In genomic region chr12:52541294-52541693, GRCm38 (mm10) we compare ENCODE assay signal across 30 mouse cellular contexts. TPM values are rescaled to one million over a fixed set of nuclear protein-coding genes. Genes with fewer than 3 reads are reported as not detected.
A peak's percentile ranks its signal among the peaks of the same experiment; 100 is the strongest.
DNase-seq lines count a peak whose midpoint lies in the region; ATAC-seq and TF ChIP-seq lines count a peak whose summit lies in the region.
"Had no signal": no experiment of that assay in that cellular context is flagged by ENCODE, and none has a peak within 500 bp of the region (broad histone marks: within the 10 kb centered on the region; RNA-seq: fewer than 3 reads in every experiment).

No protein-coding gene starts in this region.

- H3K36me3 ChIP-seq in MEL (ENCODE audit: control insufficient read depth in 1 of 2, insufficient read depth in 2 of 2, low read length in 2 of 2): peaks cover 0 to 34% of the 10 kb centered on the region in 2 experiments; a peak in 2 of 4 replicates
- H3K36me3 ChIP-seq in splenic B cell, adult 2 months (ENCODE audit: control insufficient read depth, insufficient read depth, low read length, poor library complexity, severe bottlenecking): no peaks in the 10 kb centered on the region
- 0 out of 2 replicates have a peak, but pooled peaks cover 2% of the 10 kb centered on the region for H3K36me3 ChIP-seq in limb, embryonic 10.5 days
- H3K36me3 ChIP-seq: heart, embryonic 15.5 days; hindbrain, embryonic 10.5 days; hindbrain, embryonic 13.5 days; intestine, embryonic 15.5 days had no signal

- TF ChIP-seq EP300 in MEL (IDR thresholded peaks at IDR 0.05; ENCODE audit: low read depth in 1 of 2, low read length in 2 of 2): peak in 1 of 2 experiments; percentile 66; a peak in 3 of 4 replicates

- no peak overlapping the region for H3K4me3 ChIP-seq in MEL (ENCODE audit: control insufficient read depth in 1 of 2, insufficient read depth in 1 of 2, low read depth in 2 of 2, low read length in 2 of 2)
- no peak overlapping the region for H3K4me3 ChIP-seq in limb, embryonic 10.5 days
- H3K4me3 ChIP-seq: embryonic facial prominence, embryonic 10.5 days; embryonic facial prominence, embryonic 13.5 days; erythroblast, embryonic 14.5 days; forebrain, embryonic 13.5 days; heart, embryonic 12.5 days; heart, embryonic 15.5 days; hindbrain, embryonic 10.5 days; hindbrain, embryonic 13.5 days; intestine, embryonic 15.5 days had no signal

- TF ChIP-seq CTCF in MEL (IDR thresholded peaks at IDR 0.05 in 2 of 3, conservative IDR thresholded peaks at IDR 0.05 in 1 of 3; ENCODE audit: control insufficient read depth in 1 of 3, insufficient read depth in 1 of 3, low read depth in 2 of 3, low read length in 3 of 3, poor library complexity in 1 of 3, severe bottlenecking in 1 of 3): no peak

- peaks cover 3 to 21% of the 10 kb centered on the region in 2 experiments; a peak in 3 of 4 replicates for H3K4me1 ChIP-seq in MEL (ENCODE audit: control insufficient read depth in 1 of 2, insufficient read depth in 2 of 2, low read length in 2 of 2)
- no peaks in the 10 kb centered on the region for H3K4me1 ChIP-seq in limb, embryonic 10.5 days
- H3K4me1 ChIP-seq: embryonic facial prominence, embryonic 10.5 days; embryonic facial prominence, embryonic 13.5 days; forebrain, embryonic 13.5 days; hindbrain, embryonic 10.5 days; hindbrain, embryonic 13.5 days; intestine, embryonic 15.5 days had no signal

- peak; percentile 69 for ATAC-seq in granulocyte monocyte progenitor cell, adult 5-6 weeks (replicated peaks; ENCODE audit: poor library complexity, severe bottlenecking)
- ATAC-seq: CD4-positive, CD25-positive, alpha-beta regulatory T cell, adult 4 months; forebrain, embryonic 13.5 days; forebrain, embryonic 16.5 days; hindbrain, embryonic 16.5 days; intestine, embryonic 15.5 days had no signal

- DNase-seq in 416B (ENCODE audit: low read depth): peak; percentile 29
- DNase-seq in MEL (ENCODE audit: low read depth, low spot score): peak; percentile 69
- peak; percentile 26 for DNase-seq in splenic B cell, adult 2 months (ENCODE audit: low read depth, low spot score)
- DNase-seq in limb, embryonic 10.5 days (ENCODE audit: low spot score): no peak
- no peak for DNase-seq in left cerebral cortex, postnatal 36 days (ENCODE audit: low spot score in 2 of 2)
- no peak for DNase-seq in left cerebral cortex, postnatal 10 days (ENCODE audit: extremely low spot score in 1 of 2, low spot score in 2 of 2)
- DNase-seq: adrenal gland, postnatal 10 days; adrenal gland, postnatal 36 days; cerebellum, adult 18-20 months; cerebellum, adult 9-10 months; cerebellum, postnatal 25 days; embryo, embryonic 11 days; gastrocnemius, postnatal 10 days; gastrocnemius, postnatal 36 days; heart, adult 11 months; heart, postnatal 10 days; heart, postnatal 36 days had no signal

- no peak overlapping the region for H3K9ac ChIP-seq in MEL (ENCODE audit: control insufficient read depth, low read depth, low read length, poor library complexity, severe bottlenecking)
- H3K9ac ChIP-seq: embryonic facial prominence, embryonic 13.5 days; forebrain, embryonic 13.5 days; heart, embryonic 12.5 days; heart, embryonic 15.5 days; hindbrain, embryonic 13.5 days; intestine, embryonic 15.5 days had no signal

- no peaks in the 10 kb centered on the region for H3K9me3 ChIP-seq in MEL (replicated peaks; ENCODE audit: insufficient read depth, low read length)
- H3K9me3 ChIP-seq in limb, embryonic 10.5 days (replicated peaks): no peaks in the 10 kb centered on the region
- H3K9me3 ChIP-seq: embryonic facial prominence, embryonic 10.5 days; embryonic facial prominence, embryonic 13.5 days; forebrain, embryonic 13.5 days; heart, embryonic 12.5 days; heart, embryonic 15.5 days; hindbrain, embryonic 10.5 days; hindbrain, embryonic 13.5 days; intestine, embryonic 15.5 days had no signal

- WGBS in limb, embryonic 10.5 days: 89% methylated on average over 4 of the region's 4 CpGs

- TF ChIP-seq POLR2A in MEL (IDR thresholded peaks at IDR 0.05; ENCODE audit: control insufficient read depth in 1 of 2, insufficient read depth in 1 of 2, low read depth in 1 of 2, low read length in 2 of 2, poor library complexity in 1 of 2): no peak

- peaks cover 4% of the 10 kb centered on the region; the same call in 1 of the 2 replicates for H3K79me2 ChIP-seq in MEL (ENCODE audit: control insufficient read depth, insufficient read depth, low read length, poor library complexity)

- H3K27ac ChIP-seq in MEL (ENCODE audit: control insufficient read depth, low read depth, low read length): no peak overlapping the region
- no peak overlapping the region for H3K27ac ChIP-seq in limb, embryonic 10.5 days
- H3K27ac ChIP-seq: embryonic facial prominence, embryonic 10.5 days; embryonic facial prominence, embryonic 13.5 days; forebrain, embryonic 13.5 days; heart, embryonic 15.5 days; hindbrain, embryonic 10.5 days; hindbrain, embryonic 13.5 days; intestine, embryonic 15.5 days had no signal

- intact Hi-C loops in left cerebral cortex, postnatal 36 days (cut with DNase I): no loop called here
- intact Hi-C loops in left cerebral cortex, postnatal 10 days (cut with DNase I): no loop called here

- H3K27me3 ChIP-seq in MEL (ENCODE audit: control insufficient read depth in 1 of 2, insufficient read depth in 2 of 2, low read length in 2 of 2): no peaks in the 10 kb centered on the region
- H3K27me3 ChIP-seq in splenic B cell, adult 2 months (ENCODE audit: control insufficient read depth, insufficient read depth, low read length, poor library complexity, severe bottlenecking): no peaks in the 10 kb centered on the region
- H3K27me3 ChIP-seq in limb, embryonic 10.5 days (ENCODE audit: low read depth, poor library complexity, severe bottlenecking): no peaks in the 10 kb centered on the region
- H3K27me3 ChIP-seq: embryonic facial prominence, embryonic 13.5 days; forebrain, embryonic 13.5 days; heart, embryonic 12.5 days; heart, embryonic 15.5 days; hindbrain, embryonic 13.5 days; intestine, embryonic 15.5 days had no signal

- no peak for TF ChIP-seq RAD21 in MEL (IDR thresholded peaks at IDR 0.05; ENCODE audit: low read depth, low read length)

TF ChIP-seq in MEL, 35 proteins besides CTCF, POLR2A, EP300 and RAD21:
- no peak for TF ChIP-seq TBP (IDR thresholded peaks at IDR 0.05; ENCODE audit: low read depth, low read length)
- no peak for TF ChIP-seq ZKSCAN1 (IDR thresholded peaks at IDR 0.05; ENCODE audit: low read depth, low read length)
- TF ChIP-seq ZNF384 (IDR thresholded peaks at IDR 0.05; ENCODE audit: low read depth, low read length): no peak
- no peak for TF ChIP-seq POLR2AphosphoS5 (IDR thresholded peaks at IDR 0.05; ENCODE audit: borderline replicate concordance, low read depth, low read length)
- peak; percentile 70 for TF ChIP-seq GATA1 (IDR thresholded peaks at IDR 0.05; ENCODE audit: low read depth, low read length)
- peak; percentile 95 for TF ChIP-seq MXI1 (IDR thresholded peaks at IDR 0.05; ENCODE audit: low read depth, low read length)
- no peak for TF ChIP-seq NRF1 (IDR thresholded peaks at IDR 0.05; ENCODE audit: insufficient read depth, low read depth, low read length, poor library complexity, severe bottlenecking)
- no peak for TF ChIP-seq HCFC1 (IDR thresholded peaks at IDR 0.05; ENCODE audit: low read depth, low read length)
- TF ChIP-seq CHD2 (IDR thresholded peaks at IDR 0.05; ENCODE audit: low read length): no peak
- peak; percentile 33; the same call in 1 of the 2 replicates for TF ChIP-seq SIN3A (IDR thresholded peaks at IDR 0.05; ENCODE audit: low read length)
- no peak for TF ChIP-seq POLR2AphosphoS2 (IDR thresholded peaks at IDR 0.05; ENCODE audit: low read length)

RNA-seq across cellular contexts. Expression of gene Arhgap5, which starts 37.5 kb away (rescaled TPM):
- 11.8 and 15.1 TPM in 2 replicates for total RNA-seq in MEL (2012; rRNA removed)
- 100 to 1,000 TPM in 1 of 2 experiments, 10 to 100 TPM in 1; 10.5 to 108 TPM for polyA plus RNA-seq in MEL (2012; ENCODE audit: insufficient read depth in 1 of 2, insufficient read length in 2 of 2, low read depth in 1 of 2, low replicate concordance in 2 of 2, missing spikeins in 1 of 2)
- total RNA-seq in granulocyte monocyte progenitor cell, adult 5-6 weeks (2014; fragmentation: Nextera tagmentation): 5.9 and 7.4 TPM in 2 replicates
- total RNA-seq in granulocyte monocyte progenitor cell, adult 5-6 weeks (2017): 4.9 and 9.7 TPM in 2 replicates
- polyA plus RNA-seq in limb, embryonic 10.5 days (2016; fragmentation: Nextera tagmentation; extraction: Ambion mirVana): 37.5 and 45.9 TPM in 2 replicates
- total RNA-seq in left cerebral cortex, postnatal 36 days (2021): 100 to 1,000 TPM; 131 to 137 TPM
- 100 to 1,000 TPM; 105 to 107 TPM for total RNA-seq in left cerebral cortex, postnatal 10 days (2021)

Comparison
In these comparisons a context has a peak if more than half of its experiments do, and no peak if none do; other contexts are left out.
1. DNase-seq: peak in 416B (single experiment), MEL (single experiment) and splenic B cell, adult 2 months (single experiment); none in limb, embryonic 10.5 days (single experiment), left cerebral cortex, postnatal 36 days (0 of 2) and left cerebral cortex, postnatal 10 days (0 of 2).